Mouse (Mus musculus) liver, postnatal 0 days (tissue): ENCODE measurements at regions not wholly inside any gene's neighbourhood (a gene's known extent, or its start where the extent isn't known, plus 50 kb on each side); places are given as distances from the start of the nearest gene placed in this dataset.
"Not testable (repeated sequence)": the region's sequence is repeated elsewhere in the genome, so short reads cannot be mapped to it uniquely, and the experiment has no call there.

Experiments used
- ATAC-seq: fragments of 200-750 bp; cut with Nextera tagmentation; 2 replicates; pipeline ENCODE4 v1.8.0; 2017; ENCODE audit warnings: mild to moderate bottlenecking, moderate library complexity
- DNase-seq: peaks from one replicate; pipeline ENCODE4 v3.0.0-alpha.2; 2016
- H3K27ac ChIP-seq: fragments of 300-500 bp; sonication (generic); 2 replicates; pipeline ENCODE4 v1.5.1; 2014; ENCODE audit warnings: antibody characterized with exemption, moderate library complexity, mild to moderate bottlenecking, low read depth
- H3K27me3 ChIP-seq: fragments of 300-500 bp; sonication (generic); 2 replicates; pipeline ENCODE4 v1.6.1; 2014; ENCODE audit warnings: low read length, control low read depth, mixed read lengths; ENCODE audit not compliant: insufficient read depth
- H3K36me3 ChIP-seq: fragments of 300-500 bp; sonication (generic); replicated peaks from 2 replicates; pipeline ENCODE4 v1.6.1; 2014; ENCODE audit warnings: mild to moderate bottlenecking, control low read depth, low read length, moderate library complexity, mixed read lengths; ENCODE audit not compliant: insufficient read depth
- H3K4me1 ChIP-seq: fragments of 300-500 bp; sonication (generic); 2 replicates; pipeline ENCODE4 v1.6.1; 2014; ENCODE audit warnings: antibody characterized with exemption, mild to moderate bottlenecking, control low read depth; ENCODE audit not compliant: insufficient read depth
- H3K4me2 ChIP-seq: fragments of 300-500 bp; sonication (generic); 2 replicates; pipeline ENCODE4 v1.6.1; 2014; ENCODE audit warnings: low read depth, mild to moderate bottlenecking, low read length, moderate library complexity, mixed read lengths
- H3K4me3 ChIP-seq: fragments of 300-500 bp; sonication (generic); 2 replicates; pipeline ENCODE4 v1.5.1; 2014; ENCODE audit warnings: low read depth, low read length
- H3K9ac ChIP-seq: fragments of 300-500 bp; sonication (generic); replicated peaks from 2 replicates; pipeline ENCODE4 v1.6.1; 2014; ENCODE audit warnings: mild to moderate bottlenecking, moderate library complexity
- H3K9me3 ChIP-seq: fragments of 300-500 bp; sonication (generic); 2 replicates; pipeline ENCODE4 v1.6.1; 2016; ENCODE audit warnings: mild to moderate bottlenecking, control low read depth, low read length, mixed read lengths
- CTCF ChIP-seq: sonication (generic); IDR thresholded peaks from 2 replicates; pipeline ENCODE4 v1.5.1; 2016; ENCODE audit warnings: antibody characterized with exemption, low read depth
- EP300 ChIP-seq: IDR thresholded peaks from 2 replicates; pipeline ENCODE4 v1.6.1; 2016; ENCODE audit warnings: antibody characterized with exemption, low read depth, mild to moderate bottlenecking
- WGBS: fragments of 180-500 bp; shearing (Covaris S2); extraction: QIAGEN DNeasy Blood & Tissue Kit; methylation state at CpG from one replicate; pipeline ENCODE4 v1.1.7; 2014; ENCODE audit not compliant: insufficient replicate concordance; 5-methylcytosine and 5-hydroxymethylcytosine counted together

- Histone ChIP-seq H3K9ac (no peak overlapping the region), H3K4me1 (no peaks in the 10 kb centered on the region), H3K4me2 (no peak overlapping the region), H3K27me3 (no peaks in the 10 kb centered on the region), H3K27ac (no peak overlapping the region), H3K4me3 (no peak overlapping the region), H3K36me3 (no peaks in the 10 kb centered on the region), H3K9me3 (no peaks in the 10 kb centered on the region)
- TF ChIP-seq CTCF = no peak
- no peak for TF ChIP-seq EP300
- WGBS = 54% methylated on average over 4 of the region's 4 CpGs
- DNase-seq = no peak
- ATAC-seq = no peak
Observed at GRCm38 (mm10) chr17:58820588-58821195, 170.5 kb downstream of the Pdzph1 start.

- Histone ChIP-seq H3K36me3 (no peaks in the 10 kb centered on the region), H3K4me3 (no peak overlapping the region), H3K9ac (no peak overlapping the region), H3K27ac (no peak overlapping the region), H3K27me3 (no peaks in the 10 kb centered on the region), H3K4me2 (no peak overlapping the region), H3K4me1 (no peaks in the 10 kb centered on the region), H3K9me3 (no peaks in the 10 kb centered on the region)
- DNase-seq (no peak), ATAC-seq (no peak)
- TF ChIP-seq CTCF (no peak), EP300 (no peak)
- WGBS = 73% methylated on average over 2 of the region's 2 CpGs
Observed at GRCm38 (mm10) chr17:58819339-58819738, 171.8 kb downstream of the Pdzph1 start.

GRCm38 (mm10) chr17:58775451-58775850, 215.7 kb downstream of the Pdzph1 start:
- 75% methylated on average over 3 of the region's 3 CpGs for WGBS

GRCm38 (mm10) chr17:58773595-58773994, 217.6 kb downstream of the Pdzph1 start:
- H3K27ac ChIP-seq = no peak overlapping the region
- no peaks in the 10 kb centered on the region for H3K36me3 ChIP-seq
- no peak overlapping the region for H3K4me3 ChIP-seq
- H3K9me3 ChIP-seq = no peaks in the 10 kb centered on the region
- TF ChIP-seq EP300 = no peak
- TF ChIP-seq CTCF = no peak
- no peak overlapping the region for H3K4me2 ChIP-seq
- no peaks in the 10 kb centered on the region for H3K27me3 ChIP-seq
- no peak overlapping the region for H3K9ac ChIP-seq
- DNase-seq = no peak
- ATAC-seq = no peak
- no peaks in the 10 kb centered on the region for H3K4me1 ChIP-seq

More at GRCm38 (mm10) chr17:58775451-58775850, 215.7 kb downstream of the Pdzph1 start:
- not testable (repeated sequence) for H3K36me3 ChIP-seq, H3K9ac ChIP-seq, H3K4me2 ChIP-seq, H3K4me1 ChIP-seq, H3K4me3 ChIP-seq, DNase-seq, H3K9me3 ChIP-seq, ATAC-seq, H3K27me3 ChIP-seq, H3K27ac ChIP-seq

- Histone ChIP-seq H3K4me3 (no peak overlapping the region), H3K27ac (no peak overlapping the region), H3K4me2 (no peak overlapping the region), H3K36me3 (no peaks in the 10 kb centered on the region), H3K9ac (no peak overlapping the region), H3K27me3 (no peaks in the 10 kb centered on the region), H3K9me3 (no peaks in the 10 kb centered on the region), H3K4me1 (no peaks in the 10 kb centered on the region)
- WGBS = 68% methylated on average over 4 of the region's 4 CpGs
- no peak for DNase-seq
- ATAC-seq = no peak
- TF ChIP-seq CTCF (no peak), EP300 (no peak)
Observed at GRCm38 (mm10) chr17:58765141-58765540, 226.0 kb downstream of the Pdzph1 start.

GRCm38 (mm10) chr17:58749000-58749399, 242.2 kb downstream of the Pdzph1 start:
- no peak for ATAC-seq
- H3K9me3 ChIP-seq = no peaks in the 10 kb centered on the region; the same call in 1 of the 2 replicates
- H3K4me2 ChIP-seq = no peak overlapping the region
- no peaks in the 10 kb centered on the region for H3K27me3 ChIP-seq
- no peak for DNase-seq
- H3K27ac ChIP-seq = no peak overlapping the region
- no peak overlapping the region for H3K9ac ChIP-seq
- H3K4me1 ChIP-seq = no peaks in the 10 kb centered on the region
- no peak for TF ChIP-seq CTCF
- no peak for TF ChIP-seq EP300
- H3K4me3 ChIP-seq = no peak overlapping the region
- H3K36me3 ChIP-seq = no peaks in the 10 kb centered on the region

GRCm38 (mm10) chr17:58748264-58748663, 242.9 kb downstream of the Pdzph1 start:
- TF ChIP-seq EP300 (no peak), CTCF (no peak)
- Histone ChIP-seq H3K9ac (no peak overlapping the region), H3K4me2 (no peak overlapping the region), H3K4me1 (no peaks in the 10 kb centered on the region), H3K27me3 (no peaks in the 10 kb centered on the region), H3K9me3 (no peaks in the 10 kb centered on the region; the same call in 1 of the 2 replicates), H3K27ac (no peak overlapping the region), H3K4me3 (no peak overlapping the region), H3K36me3 (no peaks in the 10 kb centered on the region)
- DNase-seq (no peak), ATAC-seq (no peak)
- 88% methylated on average over 3 of the region's 3 CpGs for WGBS
